Mouse (Mus musculus) thymus, adult 2 months (tissue): ENCODE measurements at regions not wholly inside any gene's neighbourhood (a gene's known extent, or its start where the extent isn't known, plus 50 kb on each side); places are given as distances from the start of the nearest gene placed in this dataset.

Experiments
- CTCF ChIP-seq: fragments of 200-500 bp; IDR thresholded peaks from 2 replicates; pipeline ENCODE4 v1.5.1; 2012; ENCODE audit warnings: mild to moderate bottlenecking, control low read depth, low read length, moderate library complexity, borderline replicate concordance; ENCODE audit not compliant: control insufficient read depth, poor library complexity, insufficient read depth; ENCODE audit errors: extremely low read depth
- POLR2A ChIP-seq: fragments of 200-500 bp; IDR thresholded peaks from 2 replicates; pipeline ENCODE4 v1.6.1; 2012; ENCODE audit warnings: mild to moderate bottlenecking, low read length, control low read depth, moderate library complexity; ENCODE audit not compliant: control insufficient read depth, poor library complexity, insufficient read depth; ENCODE audit errors: extremely low read depth

- no peak for TF ChIP-seq POLR2A
- TF ChIP-seq CTCF = no peak
These were observed 337.4 kb upstream of the Arglu1 start for GRCm38 (mm10) chr8:9027672-9028071.
